Mouse (Mus musculus) liver, embryonic 14.5 days (tissue): Measurements from ENCODE around the gene Zbtb41. TPM values are rescaled to one million over a fixed set of nuclear protein-coding genes. Genes with fewer than 3 reads are reported as not detected.

Experiments
- ATAC-seq: fragments of 200-750 bp; cut with Nextera tagmentation; 2 replicates; pipeline ENCODE4 v1.8.0; 2017; ENCODE audit warnings: moderate number of reproducible peaks, mild to moderate bottlenecking, moderate library complexity; ENCODE audit not compliant: insufficient read depth
- DNase-seq, 3 experiments: peaks; one replicate each; pipeline ENCODE4 v3.0.0-alpha.2; 2012 to 2013; ENCODE audit warnings: low read depth in 3 of 3, low spot score in 3 of 3
- H3K27ac ChIP-seq: fragments of 300-500 bp; sonication (generic); 2 replicates; pipeline ENCODE4 v1.5.1; 2014; ENCODE audit warnings: moderate library complexity, mild to moderate bottlenecking, control low read depth, inconsistent platforms
- H3K27me3 ChIP-seq: fragments of 300-500 bp; sonication (generic); 2 replicates; pipeline ENCODE4 v1.6.1; 2014; ENCODE audit warnings: mild to moderate bottlenecking, low read length, moderate library complexity; ENCODE audit not compliant: control insufficient read depth, insufficient read depth
- H3K36me3 ChIP-seq: fragments of 300-500 bp; sonication (generic); replicated peaks from 2 replicates; pipeline ENCODE4 v1.6.1; 2014; ENCODE audit warnings: low read depth; ENCODE audit not compliant: control insufficient read depth, insufficient read depth
- H3K4me1 ChIP-seq, 2 experiments: fragments of 200-500 bp in 1 of 2; fragments of 300-500 bp in 1 of 2; sonication (generic) in 1 of 2; replicated peaks; 2 replicates each; pipeline ENCODE4 v1.6.1; 2012 to 2014; ENCODE audit warnings: antibody characterized with exemption in 1 of 2, inconsistent platforms in 1 of 2, low read length in 1 of 2; ENCODE audit not compliant: control insufficient read depth in 2 of 2, insufficient read depth in 2 of 2
- H3K4me2 ChIP-seq: fragments of 300-500 bp; sonication (generic); 2 replicates; pipeline ENCODE4 v1.6.1; 2014; ENCODE audit warnings: low read depth, mild to moderate bottlenecking, control low read depth, moderate library complexity
- H3K4me3 ChIP-seq, 2 experiments: fragments of 200-500 bp in 1 of 2; fragments of 300-500 bp in 1 of 2; sonication (generic) in 1 of 2; 2 replicates each; pipeline ENCODE4 v1.5.1; 2012 to 2014; ENCODE audit warnings: low read depth in 2 of 2, low read length in 2 of 2, mild to moderate bottlenecking in 2 of 2, control low read depth in 1 of 2, inconsistent platforms in 1 of 2, moderate library complexity in 1 of 2; ENCODE audit not compliant: insufficient read depth in 1 of 2
- H3K9ac ChIP-seq: fragments of 300-500 bp; sonication (generic); replicated peaks from 2 replicates; pipeline ENCODE4 v1.6.1; 2014; ENCODE audit warnings: mild to moderate bottlenecking, control low read depth, moderate library complexity
- H3K9me3 ChIP-seq: fragments of 300-500 bp; sonication (generic); 2 replicates; pipeline ENCODE4 v1.6.1; 2016; ENCODE audit warnings: low read length, mixed read lengths; ENCODE audit not compliant: control insufficient read depth
- CTCF ChIP-seq: IDR thresholded peaks from 2 replicates; pipeline ENCODE4 v1.5.1; 2016; ENCODE audit warnings: antibody characterized with exemption, low read depth, control low read depth
- EP300 ChIP-seq: IDR thresholded peaks from 2 replicates; pipeline ENCODE4 v1.6.1; 2016; ENCODE audit warnings: antibody characterized with exemption, low read depth
- WGBS: fragments of 180-500 bp; shearing (Covaris S2); extraction: QIAGEN DNeasy Blood & Tissue Kit; methylation state at CpG from one replicate; pipeline ENCODE4 v1.1.7; 2014; ENCODE audit not compliant: insufficient replicate concordance; 5-methylcytosine and 5-hydroxymethylcytosine counted together
- polyA plus RNA-seq, 2 experiments: library from polyadenylated mRNA; depleted of rRNA in 1 of 2; stranded (reverse) in 1 of 2; unstranded in 1 of 2; fragments of >200 nt; fragmentation: Nextera tagmentation in 1 of 2; extraction: Ambion mirVana in 1 of 2; gene quantifications; 2 replicates each; pipeline versions ENCODE4 v1.2.1 to v1.2.3; 2012 to 2014

The Zbtb41 gene
- polyA plus RNA-seq, 2 experiments, result 1.6 to 3.2 TPM

DNA sequence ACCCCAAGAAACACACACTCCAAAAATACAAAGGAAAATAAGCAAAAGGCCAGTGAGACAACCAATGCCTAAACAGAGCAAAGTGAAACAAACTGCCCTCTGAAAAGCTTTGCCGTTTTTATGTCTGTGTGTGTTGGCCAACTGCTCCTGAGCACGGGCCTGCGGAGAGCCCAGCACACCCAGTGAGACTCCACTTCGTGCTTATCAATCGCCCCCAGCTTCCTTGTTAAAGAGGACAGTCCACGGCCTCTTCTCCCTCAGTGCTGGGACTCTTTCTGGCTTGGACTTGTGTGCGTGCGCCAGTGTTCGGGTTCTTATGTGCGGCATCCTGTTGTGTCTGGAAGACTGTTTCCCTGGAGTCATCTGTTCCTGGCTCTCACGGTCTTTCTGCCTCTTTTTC is 43.8 kb downstream of the Zbtb41 start:
- DNase-seq (peak in 2 of 3 experiments; percentile 7 to 16), ATAC-seq (peak; percentile 82)
- Histone ChIP-seq H3K27ac (no peak overlapping the region), H3K4me3 (no peak overlapping the region), H3K9me3 (no peaks in the 10 kb centered on the region), H3K36me3 (peaks cover 71% of the 10 kb centered on the region), H3K4me1 (peaks cover 0 to 2% of the 10 kb centered on the region in 2 experiments; a peak in 1 of 4 replicates), H3K9ac (no peak overlapping the region), H3K27me3 (no peaks in the 10 kb centered on the region), H3K4me2 (0 out of 2 replicates have a peak overlapping the region, but pooled peaks have one; percentile 0)
- TF ChIP-seq EP300 (no peak), CTCF (no peak)
- WGBS, result 55% methylated on average over 11 of the region's 11 CpGs

DNA sequence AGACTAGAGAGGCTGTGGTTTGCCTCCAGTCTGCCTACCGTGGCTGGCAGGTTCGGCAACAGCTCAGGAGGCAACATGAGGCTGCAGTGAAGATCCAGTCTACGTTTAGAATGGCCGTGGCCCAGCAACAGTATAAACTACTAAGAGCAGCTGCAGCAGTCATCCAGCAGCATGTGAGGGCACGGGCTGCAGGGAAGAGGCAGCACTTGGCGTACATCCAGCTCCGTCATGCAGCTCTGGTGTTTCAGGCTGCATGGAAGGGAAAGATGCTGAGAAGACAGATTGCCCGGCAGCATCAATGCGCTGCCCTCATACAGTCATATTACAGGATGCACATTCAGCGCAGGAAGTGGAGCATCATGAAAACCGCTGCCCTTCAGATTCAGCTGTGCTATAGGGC is 56.8 kb downstream of the Zbtb41 start:
- Histone ChIP-seq H3K9ac (no peak overlapping the region), H3K4me1 (no peaks in the 10 kb centered on the region), H3K4me2 (no peak overlapping the region), H3K27ac (no peak overlapping the region), H3K9me3 (no peaks in the 10 kb centered on the region), H3K27me3 (no peaks in the 10 kb centered on the region), H3K4me3 (no peak overlapping the region), H3K36me3 (peaks cover 76% of the 10 kb centered on the region)
- WGBS, result 90% methylated on average over 11 of the region's 11 CpGs
- TF ChIP-seq CTCF, result no peak
- TF ChIP-seq EP300, result no peak
- DNase-seq, result no peak
- ATAC-seq, result no peak

DNA sequence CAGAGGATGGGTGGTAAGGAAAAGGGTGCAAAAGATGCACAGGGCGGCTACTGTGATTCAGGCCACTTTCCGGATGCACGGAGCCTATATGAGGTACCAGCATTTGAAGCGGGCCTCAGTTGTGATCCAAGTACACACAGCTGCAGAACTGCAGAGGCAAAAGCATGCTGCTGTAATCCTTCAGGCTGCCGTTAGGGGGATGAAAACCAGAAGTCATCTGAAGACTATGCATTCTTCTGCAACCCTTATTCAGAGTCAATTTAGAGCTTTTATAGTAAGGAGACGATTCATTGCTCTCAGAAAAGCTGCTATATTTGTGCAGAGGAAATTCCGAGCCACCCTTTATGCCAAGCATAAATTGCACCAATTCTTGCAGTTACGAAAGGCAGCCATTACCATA is 58.2 kb downstream of the Zbtb41 start:
- H3K27ac ChIP-seq, result no peak overlapping the region
- H3K9me3 ChIP-seq, result no peaks in the 10 kb centered on the region
- no peaks in the 10 kb centered on the region for H3K27me3 ChIP-seq
- TF ChIP-seq CTCF (no peak), EP300 (no peak)
- peaks cover 67% of the 10 kb centered on the region for H3K36me3 ChIP-seq
- H3K4me3 ChIP-seq, result no peak overlapping the region
- ATAC-seq, result no peak
- DNase-seq, result no peak
- 93% methylated on average over 8 of the region's 8 CpGs for WGBS
- H3K4me2 ChIP-seq, result no peak overlapping the region
- H3K9ac ChIP-seq, result no peak overlapping the region
- no peaks in the 10 kb centered on the region for H3K4me1 ChIP-seq

DNA sequence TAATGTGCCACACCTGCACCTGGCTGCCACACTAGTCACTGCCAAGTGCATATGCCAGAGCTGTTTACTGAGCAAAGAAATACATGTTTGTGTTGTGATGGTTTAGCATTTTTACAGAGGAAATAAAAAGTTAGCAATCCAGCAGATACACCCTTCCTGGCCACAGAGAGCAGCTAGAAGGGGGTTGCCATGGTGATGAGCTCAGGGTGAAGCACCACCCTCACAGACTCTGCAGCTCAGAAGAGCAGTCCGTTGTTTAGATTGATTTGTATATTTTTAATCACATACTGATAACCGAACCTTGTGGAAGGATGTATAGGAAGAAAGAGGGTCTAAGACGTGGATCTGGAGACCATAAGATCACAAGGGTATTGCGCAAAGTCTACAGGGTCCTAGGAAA is 59.1 kb downstream of the Zbtb41 start:
- Histone ChIP-seq H3K36me3 (peaks cover 65% of the 10 kb centered on the region), H3K4me1 (no peaks in the 10 kb centered on the region), H3K4me3 (no peak overlapping the region), H3K27ac (no peak overlapping the region), H3K9ac (no peak overlapping the region), H3K27me3 (no peaks in the 10 kb centered on the region), H3K4me2 (no peak overlapping the region), H3K9me3 (no peaks in the 10 kb centered on the region)
- 88% methylated on average over 4 of the region's 4 CpGs for WGBS
- DNase-seq, result no peak
- no peak for ATAC-seq
- TF ChIP-seq CTCF (no peak), EP300 (no peak)

DNA sequence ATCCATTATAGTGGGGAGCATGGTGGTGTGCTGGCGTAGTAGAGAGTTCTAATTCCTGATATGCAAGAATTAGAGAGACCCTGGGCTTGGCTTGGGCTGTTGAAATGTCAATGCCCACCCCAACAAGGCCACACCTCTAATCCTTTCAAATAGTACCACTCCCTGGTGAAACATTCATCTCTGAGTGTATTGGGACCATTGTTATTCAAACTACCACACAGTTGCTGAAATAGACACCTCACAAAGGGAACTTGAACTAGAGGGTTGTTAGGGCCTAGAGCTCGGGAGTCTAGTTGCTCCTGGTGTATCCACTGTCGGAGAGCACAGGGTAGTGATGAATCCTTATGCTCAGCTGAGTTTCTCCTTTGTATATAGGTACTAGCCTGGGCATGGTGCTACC is 72.5 kb downstream of the Zbtb41 start:
- DNase-seq (no peak), ATAC-seq (no peak)
- 79% methylated on average over 3 of the region's 3 CpGs for WGBS
- no peak overlapping the region for H3K4me2 ChIP-seq
- H3K27ac ChIP-seq, result no peak overlapping the region
- no peaks in the 10 kb centered on the region for H3K27me3 ChIP-seq
- H3K36me3 ChIP-seq, result peaks cover 34% of the 10 kb centered on the region
- H3K4me3 ChIP-seq, result no peak overlapping the region
- TF ChIP-seq EP300 (no peak), CTCF (no peak)
- H3K9ac ChIP-seq, result no peak overlapping the region
- H3K9me3 ChIP-seq, result no peaks in the 10 kb centered on the region
- no peaks in the 10 kb centered on the region for H3K4me1 ChIP-seq

DNA sequence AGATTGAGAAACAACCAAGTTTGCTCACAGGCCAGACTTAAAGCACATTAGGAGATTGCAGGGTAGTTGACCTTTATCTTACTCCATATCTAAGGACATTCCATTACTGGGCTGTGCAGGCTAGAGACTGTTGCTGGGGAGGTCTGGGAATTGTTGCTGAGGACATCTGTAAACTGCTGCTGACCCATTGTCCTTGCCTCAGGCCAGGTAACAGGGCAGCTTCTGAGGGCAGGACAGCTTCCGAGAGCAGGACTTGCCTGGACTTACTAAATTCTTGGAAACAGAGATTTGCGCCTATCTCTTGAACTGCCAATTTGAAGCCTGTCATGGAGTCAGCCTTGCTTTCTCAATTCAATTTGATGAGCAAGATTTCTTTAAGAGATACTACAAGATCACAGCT is 73.3 kb downstream of the Zbtb41 start:
- no peak for ATAC-seq
- Histone ChIP-seq H3K27me3 (no peaks in the 10 kb centered on the region), H3K4me2 (no peak overlapping the region), H3K36me3 (peaks cover 27% of the 10 kb centered on the region), H3K9me3 (no peaks in the 10 kb centered on the region), H3K9ac (no peak overlapping the region), H3K27ac (no peak overlapping the region), H3K4me3 (no peak overlapping the region), H3K4me1 (no peaks in the 10 kb centered on the region)
- WGBS, result 82% methylated on average over 2 of the region's 2 CpGs
- no peak for DNase-seq
- TF ChIP-seq EP300, result no peak
- TF ChIP-seq CTCF, result no peak
